9 mouse cellular contexts compared by ENCODE assay signal in the genomic region with DNA sequence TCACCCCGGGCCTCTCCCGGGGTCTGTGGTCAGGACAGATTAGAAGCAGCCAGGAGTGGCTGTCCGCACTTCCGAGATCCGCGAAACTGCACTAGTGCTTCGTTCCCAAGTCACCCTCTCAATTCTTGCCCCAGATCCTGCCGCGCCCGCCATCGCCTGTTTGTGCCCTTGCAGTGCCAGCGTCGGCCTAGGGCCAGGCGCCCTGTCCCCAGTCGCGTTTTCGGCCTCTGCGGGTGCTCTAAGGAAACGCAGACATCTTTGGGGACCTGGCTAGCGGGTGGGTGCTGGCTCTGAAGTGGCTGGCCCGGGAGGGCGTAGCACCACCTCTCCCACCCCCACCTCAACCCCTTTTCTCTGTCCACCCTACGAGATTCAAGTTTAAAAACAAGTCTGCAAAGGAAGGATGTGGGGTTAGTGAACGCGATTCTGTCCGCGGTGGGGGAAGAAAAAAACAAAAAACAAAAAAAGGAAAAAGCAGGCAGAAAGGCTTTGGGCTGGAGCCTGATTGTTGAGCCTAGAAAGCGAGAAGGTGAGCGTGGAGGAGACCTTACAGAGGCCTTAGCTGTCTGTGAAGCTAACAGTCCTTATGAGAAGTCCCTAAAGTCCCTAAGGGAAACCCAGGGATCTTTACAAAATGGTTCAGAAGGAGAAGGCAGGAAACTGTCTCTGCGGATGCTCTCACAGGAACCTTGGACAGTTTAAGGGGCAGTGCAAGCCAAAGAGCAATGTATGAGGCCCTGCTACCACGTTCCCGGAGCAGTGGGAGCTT. TPM values are rescaled to one million over a fixed set of nuclear protein-coding genes. Genes with fewer than 3 reads are reported as not detected.
DNase-seq lines count a peak whose midpoint lies in the region; ATAC-seq lines count a peak whose summit lies in the region.
"Had no signal": no experiment of that assay in that cellular context is flagged by ENCODE, and none has a peak within 500 bp of the region (broad histone marks: within the 10 kb centered on the region; RNA-seq: fewer than 3 reads in every experiment).

No protein-coding gene starts in this region.

- no peaks in the 10 kb centered on the region for H3K9me3 ChIP-seq in limb, embryonic 12.5 days
- H3K9me3 ChIP-seq: liver, embryonic 13.5 days had no signal

- H3K27me3 ChIP-seq in limb, embryonic 12.5 days: peaks cover 97% of the 10 kb centered on the region

- H3K9ac ChIP-seq in limb, embryonic 12.5 days (replicated peaks): peak overlapping the region; percentile 65; the same call in 1 of the 2 replicates
- H3K9ac ChIP-seq: liver, embryonic 13.5 days had no signal

- peak overlapping the region; percentile 54 for H3K4me3 ChIP-seq in limb, embryonic 12.5 days (replicated peaks)
- H3K4me3 ChIP-seq: liver, embryonic 13.5 days had no signal

- DNase-seq in cerebellum, adult 11-12 months: peak; percentile 30
- no peak for DNase-seq in cerebellum, postnatal 36 days
- DNase-seq in right cerebral cortex, postnatal 25 days: peak; percentile 14
- no peak for DNase-seq in right cerebral cortex, postnatal 36 days (ENCODE audit: low spot score in 2 of 2)
- DNase-seq in frontal cortex, adult 2 months (ENCODE audit: extremely low spot score in 1 of 2, low spot score in 1 of 2): no peak
- no peak for DNase-seq in kidney, postnatal 36 days
- DNase-seq: liver, embryonic 13.5 days had no signal

- WGBS in limb, embryonic 12.5 days: under 1% methylated on average over 32 of the region's 32 CpGs

- H3K4me1 ChIP-seq in limb, embryonic 12.5 days (replicated peaks): peaks cover 48% of the 10 kb centered on the region

- no peak for ATAC-seq in limb, embryonic 12.5 days (ENCODE audit: insufficient number of reproducible peaks, insufficient read depth, low FRiP score, low TSS enrichment, low read depth)
- no peak for ATAC-seq in activated CD4-positive, CD25-positive, alpha-beta regulatory T cell, adult 4 months

- peak overlapping the region; percentile 95 for H3K4me2 ChIP-seq in limb, embryonic 12.5 days

- no peak overlapping the region for H3K27ac ChIP-seq in limb, embryonic 12.5 days
- H3K27ac ChIP-seq: liver, embryonic 13.5 days had no signal

- no peaks in the 10 kb centered on the region for H3K36me3 ChIP-seq in limb, embryonic 12.5 days
- H3K36me3 ChIP-seq: liver, embryonic 13.5 days had no signal

RNA-seq across cellular contexts. Expression of gene Cbln1, which starts 1.4 kb away (rescaled TPM):
- 3.8 and 4.2 TPM in 2 replicates for polyA plus RNA-seq in limb, embryonic 12.5 days (2016; fragmentation: Nextera tagmentation; extraction: Ambion mirVana)
- polyA plus RNA-seq in frontal cortex, adult 2 months (2012; rRNA removed): 26.0 and 36.1 TPM in 2 replicates
- polyA plus RNA-seq in activated CD4-positive, CD25-positive, alpha-beta regulatory T cell, adult 4 months (2017; shearing (Covaris generic)): under 1 TPM in 1 of 2 experiments, not detected in 1; 0.19 TPM

Comparison
In these comparisons a context has a peak if more than half of its experiments do, and no peak if none do; other contexts are left out.
1. DNase-seq: peak in cerebellum, adult 11-12 months (single experiment) and right cerebral cortex, postnatal 25 days (single experiment); none in cerebellum, postnatal 36 days (0 of 2), right cerebral cortex, postnatal 36 days (0 of 2), frontal cortex, adult 2 months (0 of 2) and kidney, postnatal 36 days (0 of 2).